ENCODE assay signal across 12 mouse cellular contexts in the genomic region with DNA sequence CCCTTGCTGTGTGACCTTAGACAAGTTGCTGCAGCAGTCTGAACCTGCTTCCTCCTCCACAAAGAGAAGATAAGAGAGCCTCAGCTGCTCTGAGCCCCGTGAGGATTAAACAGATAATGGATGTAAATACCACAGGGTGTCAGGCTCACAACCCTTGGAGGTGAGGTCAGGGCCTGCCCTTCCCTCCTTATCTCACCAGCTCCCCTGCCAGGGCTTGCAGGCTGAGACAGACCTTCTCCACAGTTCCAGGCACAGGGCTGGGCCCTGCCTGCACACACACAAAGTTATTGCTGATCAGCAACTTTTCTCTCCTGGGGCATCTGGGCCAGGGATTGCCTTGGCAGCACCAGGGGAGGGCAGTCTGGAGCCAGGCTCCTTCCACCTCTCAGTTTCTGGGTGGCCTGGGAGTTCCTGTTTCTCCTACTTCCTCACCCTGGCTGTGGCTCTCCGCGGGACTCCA. TPM values are rescaled to one million over a fixed set of nuclear protein-coding genes. Genes with fewer than 3 reads are reported as not detected.
DNase-seq lines count a peak whose midpoint lies in the region; ATAC-seq and TF ChIP-seq lines count a peak whose summit lies in the region.
"Had no signal": no experiment of that assay in that cellular context is flagged by ENCODE, and none has a peak within 500 bp of the region (broad histone marks: within the 10 kb centered on the region; RNA-seq: fewer than 3 reads in every experiment).

No protein-coding gene starts in this region.

- peak; percentile 27 for DNase-seq in gastrocnemius, adult 2 months
- DNase-seq in gastrocnemius, postnatal 25 days, result no peak
- DNase-seq in A20 (ENCODE audit: low read depth, low spot score), result peak; percentile 17
- peak; percentile 70 for DNase-seq in liver, embryonic 13.5 days
- no peak for DNase-seq in cerebellum, postnatal 14 days
- DNase-seq in embryo, embryonic 9.5 days (ENCODE audit: extremely low spot score), result no peak
- DNase-seq in thymus, postnatal 14 days, result no peak
- DNase-seq: gastrocnemius, postnatal 14 days; layer of hippocampus, adult 9-11 months had no signal

- H3K27me3 ChIP-seq in liver, embryonic 13.5 days, result peaks cover 79% of the 10 kb centered on the region

- WGBS in liver, embryonic 13.5 days (ENCODE audit: insufficient replicate concordance), result 3% methylated on average over 3 of the region's 3 CpGs

- TF ChIP-seq CTCF in gastrocnemius, adult 2 months (IDR thresholded peaks at IDR 0.05), result peak; percentile 16; the same call in 1 of the 2 replicates

- H3K4me3 ChIP-seq in gastrocnemius, adult 2 months, result no peak overlapping the region
- H3K4me3 ChIP-seq in liver, embryonic 13.5 days (replicated peaks), result no peak overlapping the region
- H3K4me3 ChIP-seq: myocyte had no signal

- H3K36me3 ChIP-seq in liver, embryonic 13.5 days, result no peaks in the 10 kb centered on the region

- intact Hi-C loops in gastrocnemius, adult 2 months (cut with DNase I), result no loop called here

- H3K9ac ChIP-seq in liver, embryonic 13.5 days, result peak overlapping the region; percentile 52; the same call in 1 of the 2 replicates

- H3K4me2 ChIP-seq in liver, embryonic 13.5 days, result peak overlapping the region; percentile 39

- no peaks in the 10 kb centered on the region for H3K9me3 ChIP-seq in liver, embryonic 13.5 days (replicated peaks)

- ATAC-seq in erythroblast, adult 5-6 weeks (replicated peaks; ENCODE audit: low FRiP score, poor library complexity, severe bottlenecking), result peak; percentile 74
- ATAC-seq in liver, embryonic 13.5 days (ENCODE audit: low read depth), result peak; percentile 99

- H3K4me1 ChIP-seq in liver, embryonic 13.5 days (replicated peaks), result peaks cover 33% of the 10 kb centered on the region

- H3K27ac ChIP-seq in gastrocnemius, adult 2 months, result no peak overlapping the region
- H3K27ac ChIP-seq in liver, embryonic 13.5 days, result peak overlapping the region; percentile 44

RNA-seq across cellular contexts. Expression of a gene that starts 11.6 kb away (rescaled TPM):
- under 1 TPM; 0.14 to 0.26 TPM for total RNA-seq in gastrocnemius, adult 2 months (2021)
- under 1 TPM; 0.38 to 0.43 TPM for total RNA-seq in gastrocnemius, postnatal 25 days (2021)
- not detected in 2 replicates for total RNA-seq in erythroblast, adult 5-6 weeks (2015; ENCODE audit: low replicate concordance)
- total RNA-seq in erythroblast, adult 5-6 weeks (2017; ENCODE audit: low replicate concordance), result not detected in 2 replicates
- polyA plus RNA-seq in liver, embryonic 13.5 days (2015; fragmentation: Nextera tagmentation; extraction: Ambion mirVana), result not detected in 2 replicates

RNA-seq across cellular contexts. Expression of a gene that starts 34.4 kb away (rescaled TPM):
- total RNA-seq in gastrocnemius, adult 2 months (2021), result not detected
- not detected for total RNA-seq in gastrocnemius, postnatal 25 days (2021)
- total RNA-seq in erythroblast, adult 5-6 weeks (2015; ENCODE audit: low replicate concordance), result not detected in 2 replicates
- total RNA-seq in erythroblast, adult 5-6 weeks (2017; ENCODE audit: low replicate concordance), result not detected in 2 replicates
- polyA plus RNA-seq in liver, embryonic 13.5 days (2015; fragmentation: Nextera tagmentation; extraction: Ambion mirVana), result not detected in 2 replicates
- total RNA-seq: gastrocnemius, postnatal 14 days had no signal
- polyA plus RNA-seq: myocyte; spleen, adult 2 months had no signal

RNA-seq across cellular contexts. Expression of a gene that starts 48.4 kb away (rescaled TPM):
- 10 to 100 TPM; 17.5 to 21.5 TPM for total RNA-seq in gastrocnemius, adult 2 months (2021)
- total RNA-seq in gastrocnemius, postnatal 25 days (2021), result 10 to 100 TPM; 16.1 to 18.3 TPM
- 6.7 and 20.8 TPM in 2 replicates for total RNA-seq in erythroblast, adult 5-6 weeks (2015; ENCODE audit: low replicate concordance)
- 4.5 and 15.1 TPM in 2 replicates for total RNA-seq in erythroblast, adult 5-6 weeks (2017; ENCODE audit: low replicate concordance)
- polyA plus RNA-seq in liver, embryonic 13.5 days (2015; fragmentation: Nextera tagmentation; extraction: Ambion mirVana), result 37.5 and 48.1 TPM in 2 replicates

RNA-seq across cellular contexts. Expression of a gene that starts 55.5 kb away (rescaled TPM):
- 100 to 1,000 TPM; 151 to 515 TPM for total RNA-seq in gastrocnemius, adult 2 months (2021)
- total RNA-seq in gastrocnemius, postnatal 25 days (2021), result 100 to 1,000 TPM; 200 to 220 TPM
- total RNA-seq in erythroblast, adult 5-6 weeks (2015; ENCODE audit: low replicate concordance), result 4.2 and 7.5 TPM in 2 replicates
- 0.77 and 1.3 TPM in 2 replicates for total RNA-seq in erythroblast, adult 5-6 weeks (2017; ENCODE audit: low replicate concordance)
- polyA plus RNA-seq in liver, embryonic 13.5 days (2015; fragmentation: Nextera tagmentation; extraction: Ambion mirVana), result 3.1 and 3.6 TPM in 2 replicates

Comparison
In these comparisons a context has a peak if more than half of its experiments do, and no peak if none do; other contexts are left out.
1. DNase-seq: peak in gastrocnemius, adult 2 months (single experiment), A20 (single experiment) and liver, embryonic 13.5 days (single experiment); none in gastrocnemius, postnatal 25 days (single experiment), cerebellum, postnatal 14 days (0 of 2), embryo, embryonic 9.5 days (single experiment) and thymus, postnatal 14 days (single experiment).